Mouse (Mus musculus) T-helper 1 cell (primary cell): ENCODE results near the gene Pnkd.
"Not testable (repeated sequence)": the region's sequence is repeated elsewhere in the genome, so short reads cannot be mapped to it uniquely, and the experiment has no call there.

Source experiments
- in situ Hi-C: fragments of 300-600 bp; cut with MboI, MseI; formaldehyde crosslinking; loops from one replicate; pipeline ENCODE4 v1.15.1; 2025; ENCODE audit warnings: high pct_unique_total_duplicates

Gene Pnkd

GRCm38 (mm10) chr1:74329899-74330431, 45.2 kb downstream of the Pnkd start:
- in situ Hi-C loops, result no loop called here

- in situ Hi-C loops, result no loop called here
Measured at GRCm38 (mm10) chr1:74331046-74331681, 46.4 kb downstream of the Pnkd start.

- in situ Hi-C loops, result no loop called here
Measured at GRCm38 (mm10) chr1:74332241-74332763, 47.6 kb downstream of the Pnkd start.

GRCm38 (mm10) chr1:74332930-74333329, 48.2 kb downstream of the Pnkd start:
- in situ Hi-C loops, result no loop called here

GRCm38 (mm10) chr1:74334607-74335006, 49.9 kb downstream of the Pnkd start:
- in situ Hi-C loops, result no loop called here

- in situ Hi-C loops, result no loop called here
Measured at GRCm38 (mm10) chr1:74335033-74335432, 50.3 kb downstream of the Pnkd start.

- in situ Hi-C loops, result no loop called here
Measured at GRCm38 (mm10) chr1:74335436-74336170, 50.9 kb downstream of the Pnkd start.

- in situ Hi-C loops, result no loop called here
Measured at GRCm38 (mm10) chr1:74337241-74337771, 52.6 kb downstream of the Pnkd start.

GRCm38 (mm10) chr1:74338013-74338412, 53.3 kb downstream of the Pnkd start:
- in situ Hi-C loops, result no loop called here

- in situ Hi-C loops, result no loop called here
Measured at GRCm38 (mm10) chr1:74338626-74339025, 53.9 kb downstream of the Pnkd start.

- in situ Hi-C loops, result no loop called here
Measured at GRCm38 (mm10) chr1:74339917-74340316, 55.2 kb downstream of the Pnkd start.

- in situ Hi-C loops, result no loop called here
Measured at GRCm38 (mm10) chr1:74340361-74340764, 55.6 kb downstream of the Pnkd start.

- in situ Hi-C loops, result not testable (repeated sequence)
Measured at GRCm38 (mm10) chr1:74340992-74341391, 56.3 kb downstream of the Pnkd start.

GRCm38 (mm10) chr1:74341898-74342297, 57.2 kb downstream of the Pnkd start:
- in situ Hi-C loops, result no loop called here

- in situ Hi-C loops, result no loop called here
Measured at GRCm38 (mm10) chr1:74342308-74342707, 57.6 kb downstream of the Pnkd start.

GRCm38 (mm10) chr1:74343161-74343560, 58.4 kb downstream of the Pnkd start:
- in situ Hi-C loops, result no loop called here

- in situ Hi-C loops, result no loop called here
Measured at GRCm38 (mm10) chr1:74344163-74344916, 59.6 kb downstream of the Pnkd start.

GRCm38 (mm10) chr1:74351185-74351769, 66.5 kb downstream of the Pnkd start:
- in situ Hi-C loops, result no loop called here

GRCm38 (mm10) chr1:74352532-74353096, 67.9 kb downstream of the Pnkd start:
- in situ Hi-C loops, result no loop called here

GRCm38 (mm10) chr1:74353453-74354229, 68.9 kb downstream of the Pnkd start:
- in situ Hi-C loops, result no loop called here
